Mouse (Mus musculus) MEL (cell line): ENCODE measurements around the gene Vps53. TPM values are rescaled to one million over a fixed set of nuclear protein-coding genes. Genes with fewer than 3 reads are reported as not detected.

Source experiments
- DNase-seq: peaks from one replicate; pipeline ENCODE4 v3.0.0; 2011; ENCODE audit warnings: low read depth, low spot score
- H3K27ac ChIP-seq: 2 replicates; pipeline ENCODE4 v1.5.1; 2012; ENCODE audit warnings: low read depth, mild to moderate bottlenecking, control low read depth, low read length, moderate library complexity; ENCODE audit not compliant: control insufficient read depth
- H3K27me3 ChIP-seq, 2 experiments: fragments of 150-350 bp in 1 of 2; sonication (generic) in 1 of 2; 2 replicates each; pipeline ENCODE4 v1.6.1; 2012; ENCODE audit warnings: low read length in 2 of 2, mild to moderate bottlenecking in 2 of 2, improper control_type of control experiment in 1 of 2, moderate library complexity in 1 of 2; ENCODE audit not compliant: insufficient read depth in 2 of 2, control insufficient read depth in 1 of 2
- H3K36me3 ChIP-seq, 2 experiments: 2 replicates each; pipeline ENCODE4 v1.6.1; 2012 to 2014; ENCODE audit warnings: low read length in 2 of 2, improper control_type of control experiment in 1 of 2, inconsistent platforms in 1 of 2, mild to moderate bottlenecking in 1 of 2; ENCODE audit not compliant: insufficient read depth in 2 of 2, control insufficient read depth in 1 of 2
- H3K4me1 ChIP-seq, 2 experiments: fragments of 150-350 bp in 1 of 2; sonication (generic) in 1 of 2; 2 replicates each; pipeline ENCODE4 v1.6.1; 2012; ENCODE audit warnings: low read length in 2 of 2, improper control_type of control experiment in 1 of 2, mild to moderate bottlenecking in 1 of 2; ENCODE audit not compliant: insufficient read depth in 2 of 2, control insufficient read depth in 1 of 2
- H3K4me3 ChIP-seq, 2 experiments: fragments of 150-350 bp in 1 of 2; sonication (generic) in 1 of 2; 2 replicates each; pipeline ENCODE4 v1.5.1; 2012; ENCODE audit warnings: low read depth in 2 of 2, low read length in 2 of 2, mild to moderate bottlenecking in 2 of 2, moderate library complexity in 2 of 2, control low read depth in 1 of 2, improper control_type of control experiment in 1 of 2; ENCODE audit not compliant: control insufficient read depth in 1 of 2, insufficient read depth in 1 of 2
- H3K79me2 ChIP-seq: 2 replicates; pipeline ENCODE4 v1.6.1; 2012; ENCODE audit warnings: mild to moderate bottlenecking, low read length, moderate library complexity; ENCODE audit not compliant: control insufficient read depth, poor library complexity, insufficient read depth
- H3K9ac ChIP-seq: 2 replicates; pipeline ENCODE4 v1.6.1; 2012; ENCODE audit warnings: low read depth, mild to moderate bottlenecking, control low read depth, low read length, moderate library complexity; ENCODE audit not compliant: control insufficient read depth, poor library complexity, severe bottlenecking
- H3K9me3 ChIP-seq: fragments of 150-350 bp; sonication (generic); replicated peaks from 2 replicates; pipeline ENCODE4 v1.6.1; 2012; ENCODE audit warnings: mild to moderate bottlenecking, low read length, improper control_type of control experiment, moderate library complexity; ENCODE audit not compliant: insufficient read depth
- BHLHE40 ChIP-seq: IDR thresholded peaks from 2 replicates; pipeline ENCODE4 v1.6.1; 2012; ENCODE audit warnings: low read depth, mild to moderate bottlenecking, inconsistent platforms, low read length, improper control_type of control experiment, borderline replicate concordance
- CHD1 ChIP-seq: IDR thresholded peaks from 2 replicates; pipeline ENCODE4 v1.6.1; 2012; ENCODE audit warnings: low read depth, mild to moderate bottlenecking, inconsistent platforms, low read length, improper control_type of control experiment
- E2F4 ChIP-seq: IDR thresholded peaks from 2 replicates; pipeline ENCODE4 v1.6.1; 2011; ENCODE audit warnings: low read depth, low read length, improper control_type of control experiment, borderline replicate concordance
- ELF1 ChIP-seq: IDR thresholded peaks from 2 replicates; pipeline ENCODE4 v1.6.1; 2014; ENCODE audit warnings: low read depth, mild to moderate bottlenecking, inconsistent platforms, low read length, improper control_type of control experiment, moderate library complexity
- GABPA ChIP-seq: IDR thresholded peaks from 2 replicates; pipeline ENCODE4 v1.6.1; 2012; ENCODE audit warnings: low read depth, mild to moderate bottlenecking, inconsistent platforms, low read length, improper control_type of control experiment, moderate library complexity
- JUND ChIP-seq: IDR thresholded peaks from 2 replicates; pipeline ENCODE4 v1.6.1; 2011; ENCODE audit warnings: low read depth, mild to moderate bottlenecking, improper control_type of control experiment, low read length
- MAFK ChIP-seq: IDR thresholded peaks from 2 replicates; pipeline ENCODE4 v1.6.1; 2011; ENCODE audit warnings: low read depth, mild to moderate bottlenecking, low read length, improper control_type of control experiment, borderline replicate concordance
- MAX ChIP-seq: IDR thresholded peaks from 2 replicates; pipeline ENCODE4 v1.6.1; 2011; ENCODE audit warnings: low read length, improper control_type of control experiment
- MEF2A ChIP-seq: IDR thresholded peaks from 2 replicates; pipeline ENCODE4 v1.6.1; 2014; ENCODE audit warnings: low read depth, mild to moderate bottlenecking, inconsistent platforms, low read length, improper control_type of control experiment; ENCODE audit not compliant: poor library complexity, insufficient replicate concordance, severe bottlenecking; ENCODE audit errors: extremely low read depth
- MXI1 ChIP-seq: IDR thresholded peaks from 2 replicates; pipeline ENCODE4 v1.6.1; 2011; ENCODE audit warnings: mild to moderate bottlenecking, low read depth, low read length, improper control_type of control experiment
- MYC ChIP-seq: IDR thresholded peaks from 2 replicates; pipeline ENCODE4 v1.6.1; 2011; ENCODE audit warnings: low read depth, mild to moderate bottlenecking, low read length, improper control_type of control experiment, moderate library complexity
- NELFE ChIP-seq: IDR thresholded peaks from 2 replicates; pipeline ENCODE4 v1.6.1; 2011; ENCODE audit warnings: low read depth, low read length, improper control_type of control experiment
- POLR2AphosphoS5 ChIP-seq: IDR thresholded peaks from 2 replicates; pipeline ENCODE4 v1.6.1; 2012; ENCODE audit warnings: low read depth, borderline replicate concordance, mild to moderate bottlenecking, inconsistent platforms, low read length, moderate library complexity, mixed read lengths
- RAD21 ChIP-seq: IDR thresholded peaks from 2 replicates; pipeline ENCODE4 v1.6.1; 2011; ENCODE audit warnings: mild to moderate bottlenecking, low read depth, low read length, improper control_type of control experiment
- ZC3H11A ChIP-seq: IDR thresholded peaks from 2 replicates; pipeline ENCODE4 v1.6.1; 2012; ENCODE audit warnings: low read depth, mild to moderate bottlenecking, inconsistent platforms, low read length, improper control_type of control experiment
- ZKSCAN1 ChIP-seq: IDR thresholded peaks from 2 replicates; pipeline ENCODE4 v1.6.1; 2012; ENCODE audit warnings: low read depth, mild to moderate bottlenecking, inconsistent platforms, low read length, improper control_type of control experiment, moderate library complexity
- ZNF384 ChIP-seq: IDR thresholded peaks from 2 replicates; pipeline ENCODE4 v1.6.1; 2012; ENCODE audit warnings: low read depth, mild to moderate bottlenecking, inconsistent platforms, low read length, improper control_type of control experiment
- polyA plus RNA-seq, 2 experiments: library from polyadenylated mRNA; stranded (reverse) in 1 of 2; unstranded in 1 of 2; fragments of >175 nt in 1 of 2; fragments of >200 nt in 1 of 2; gene quantifications; 2 replicates each; pipeline versions ENCODE4 v1.2.1 to v1.2.4; 2012; ENCODE audit warnings: low replicate concordance in 2 of 2, low read depth in 1 of 2; ENCODE audit not compliant: insufficient read length in 2 of 2, insufficient read depth in 1 of 2, missing spikeins in 1 of 2
- total RNA-seq: library from RNA; depleted of rRNA; stranded (reverse); fragments of 300-350 nt; gene quantifications from 2 replicates; pipeline ENCODE4 v1.2.3, GENCODE M21; 2012

Vps53 gene
- total and polyA plus RNA-seq, 3 experiments: 38.4 to 50.4 TPM; not detected in 1

DNA sequence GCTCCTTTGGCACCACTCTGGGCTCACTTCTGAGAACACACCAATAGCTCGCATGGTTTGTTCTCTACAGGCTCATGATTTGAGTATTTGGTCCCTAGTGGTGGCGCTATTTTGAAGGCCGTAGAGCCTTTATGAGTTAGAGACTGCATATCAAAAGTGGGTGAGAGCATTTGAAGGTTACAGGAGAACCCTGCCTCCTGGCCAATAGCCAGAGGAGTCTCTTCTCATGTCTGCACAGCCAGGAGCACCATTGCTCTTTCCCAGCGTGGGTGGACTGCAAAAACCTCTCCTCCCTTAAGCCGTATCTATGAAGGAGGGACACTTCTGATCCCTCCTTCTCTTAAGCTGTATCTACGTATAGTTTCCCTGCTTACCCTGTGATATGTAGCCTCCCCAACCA lies 102.1 kb downstream of the Vps53 start:
- Histone ChIP-seq H3K4me3 (no peak overlapping the region), H3K27me3 (no peaks in the 10 kb centered on the region), H3K9ac (no peak overlapping the region), H3K36me3 (no peaks in the 10 kb centered on the region), H3K4me1 (no peaks in the 10 kb centered on the region), H3K9me3 (no peaks in the 10 kb centered on the region), H3K27ac (no peak overlapping the region)
- no peak for TF ChIP-seq MEF2A
- TF ChIP-seq E2F4: no peak
- TF ChIP-seq BHLHE40: no peak
- TF ChIP-seq, all 39 proteins: peak for 0
- DNase-seq: no peak
- no peaks in the 10 kb centered on the region for H3K79me2 ChIP-seq

DNA sequence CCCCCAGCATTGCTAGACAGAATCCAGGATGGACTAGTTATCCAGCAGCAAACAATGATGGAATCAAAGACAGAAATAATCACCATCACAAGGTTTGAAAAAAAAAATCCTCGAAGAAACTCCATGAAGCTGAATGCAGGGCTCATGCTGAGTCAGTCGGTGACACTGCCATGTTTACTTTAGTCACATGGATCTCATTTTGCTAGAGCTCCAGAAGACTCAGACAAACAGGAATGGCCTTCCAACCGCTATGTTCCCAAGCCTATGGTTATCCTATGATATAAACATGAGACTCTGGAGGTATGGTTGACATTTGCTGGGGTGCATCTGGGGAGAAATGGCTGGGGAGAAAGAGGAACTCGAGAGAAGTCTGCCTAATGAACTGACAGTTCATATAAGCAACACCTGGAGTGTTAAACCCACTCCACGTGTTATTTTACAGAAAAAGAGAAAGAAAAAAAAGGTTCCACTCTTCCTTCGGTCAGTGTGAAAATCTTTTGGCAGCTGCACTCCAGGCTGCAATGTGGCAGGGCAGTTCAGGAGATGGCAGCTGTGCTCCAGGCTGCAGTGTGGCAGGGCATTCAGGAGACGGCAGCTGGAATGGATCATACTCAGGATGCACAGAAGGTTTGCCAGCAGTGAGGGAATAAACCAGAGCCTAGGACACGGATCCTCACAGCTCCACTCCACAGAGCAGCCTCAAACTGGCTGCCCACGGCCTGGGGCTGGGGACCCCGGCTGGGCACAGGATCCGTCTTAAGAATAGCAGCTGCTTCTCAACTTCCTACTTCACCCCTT lies 105.0 kb downstream of the Vps53 start:
- no peak for DNase-seq
- H3K4me3 ChIP-seq: no peak overlapping the region
- no peak overlapping the region for H3K9ac ChIP-seq
- H3K9me3 ChIP-seq: no peaks in the 10 kb centered on the region
- no peaks in the 10 kb centered on the region for H3K27me3 ChIP-seq
- TF ChIP-seq MEF2A: no peak
- no peak for TF ChIP-seq NELFE
- no peak for TF ChIP-seq CHD1
- TF ChIP-seq JUND: no peak
- TF ChIP-seq ZNF384: no peak
- no peak for TF ChIP-seq BHLHE40
- no peak for TF ChIP-seq ELF1
- TF ChIP-seq E2F4: no peak
- no peak for TF ChIP-seq ZKSCAN1
- no peak for TF ChIP-seq POLR2AphosphoS5
- no peak for TF ChIP-seq MAFK
- TF ChIP-seq MXI1: no peak
- TF ChIP-seq ZC3H11A: no peak
- no peak for TF ChIP-seq MAX
- TF ChIP-seq GABPA: no peak
- no peak for TF ChIP-seq RAD21
- TF ChIP-seq MYC: no peak
- TF ChIP-seq, all 39 proteins: peak for 0
- Histone ChIP-seq H3K79me2 (no peaks in the 10 kb centered on the region), H3K4me1 (no peaks in the 10 kb centered on the region), H3K27ac (no peak overlapping the region), H3K36me3 (no peaks in the 10 kb centered on the region)
